Mouse (Mus musculus): ENCODE measurements around the gene Auts2. TPM values are rescaled to one million over a fixed set of nuclear protein-coding genes. Genes with fewer than 3 reads are reported as not detected.
"Not testable (repeated sequence)": the region's sequence is repeated elsewhere in the genome, so short reads cannot be mapped to it uniquely, and the experiment has no call there.

The Auts2 gene
- total RNA-seq (2017): 1.9 and 9.7 TPM in 2 replicates

- ATAC-seq (replicated peaks in 1 of 2; ENCODE audit: insufficient read depth in 1 of 2, low FRiP score in 2 of 2, low TSS enrichment in 1 of 2, low read depth in 1 of 2, poor library complexity in 2 of 2, severe bottlenecking in 2 of 2): peak; percentile 47 to 49
Measured at GRCm38 (mm10) chr5:132543118-132544071, at the start of gene Auts2. TSS of gene Auts2 (minus strand) at chr5:132543344.

GRCm38 (mm10) chr5:132591721-132592695, 48.9 kb upstream of the Auts2 start:
- no peak for ATAC-seq (replicated peaks in 1 of 2; ENCODE audit: insufficient read depth in 1 of 2, low FRiP score in 2 of 2, low TSS enrichment in 1 of 2, low read depth in 1 of 2, poor library complexity in 2 of 2, severe bottlenecking in 2 of 2)

- ATAC-seq (replicated peaks in 1 of 2; ENCODE audit: insufficient read depth in 1 of 2, low FRiP score in 2 of 2, low TSS enrichment in 1 of 2, low read depth in 1 of 2, poor library complexity in 2 of 2, severe bottlenecking in 2 of 2): no peak
Measured at GRCm38 (mm10) chr5:132579774-132580173, 36.6 kb upstream of the Auts2 start.

- ATAC-seq (replicated peaks in 1 of 2; ENCODE audit: insufficient read depth in 1 of 2, low FRiP score in 2 of 2, low TSS enrichment in 1 of 2, low read depth in 1 of 2, poor library complexity in 2 of 2, severe bottlenecking in 2 of 2): not testable (repeated sequence)
Measured at GRCm38 (mm10) chr5:132560771-132561170, 17.6 kb upstream of the Auts2 start.

GRCm38 (mm10) chr5:132545761-132546160, 2.6 kb upstream of the Auts2 start:
- ATAC-seq (replicated peaks in 1 of 2; ENCODE audit: insufficient read depth in 1 of 2, low FRiP score in 2 of 2, low TSS enrichment in 1 of 2, low read depth in 1 of 2, poor library complexity in 2 of 2, severe bottlenecking in 2 of 2): no peak

- no peak for ATAC-seq (replicated peaks in 1 of 2; ENCODE audit: insufficient read depth in 1 of 2, low FRiP score in 2 of 2, low TSS enrichment in 1 of 2, low read depth in 1 of 2, poor library complexity in 2 of 2, severe bottlenecking in 2 of 2)
Measured at GRCm38 (mm10) chr5:132544176-132544995, 1.2 kb upstream of the Auts2 start.

- ATAC-seq (replicated peaks in 1 of 2; ENCODE audit: insufficient read depth in 1 of 2, low FRiP score in 2 of 2, low TSS enrichment in 1 of 2, low read depth in 1 of 2, poor library complexity in 2 of 2, severe bottlenecking in 2 of 2): no peak
Measured at GRCm38 (mm10) chr5:132542381-132543020, 643 bp downstream of the Auts2 start.

- peak in 1 of 2 experiments; percentile 17; a peak in 2 of 4 replicates for ATAC-seq (replicated peaks in 1 of 2; ENCODE audit: insufficient read depth in 1 of 2, low FRiP score in 2 of 2, low TSS enrichment in 1 of 2, low read depth in 1 of 2, poor library complexity in 2 of 2, severe bottlenecking in 2 of 2)
Measured at GRCm38 (mm10) chr5:132541951-132542350, 1.2 kb downstream of the Auts2 start.

- no peak for ATAC-seq (replicated peaks in 1 of 2; ENCODE audit: insufficient read depth in 1 of 2, low FRiP score in 2 of 2, low TSS enrichment in 1 of 2, low read depth in 1 of 2, poor library complexity in 2 of 2, severe bottlenecking in 2 of 2)
Measured at GRCm38 (mm10) chr5:132541371-132541931, 1.7 kb downstream of the Auts2 start.

- ATAC-seq (replicated peaks in 1 of 2; ENCODE audit: insufficient read depth in 1 of 2, low FRiP score in 2 of 2, low TSS enrichment in 1 of 2, low read depth in 1 of 2, poor library complexity in 2 of 2, severe bottlenecking in 2 of 2): no peak
Measured at GRCm38 (mm10) chr5:132540841-132541311, 2.3 kb downstream of the Auts2 start.

- ATAC-seq (replicated peaks in 1 of 2; ENCODE audit: insufficient read depth in 1 of 2, low FRiP score in 2 of 2, low TSS enrichment in 1 of 2, low read depth in 1 of 2, poor library complexity in 2 of 2, severe bottlenecking in 2 of 2): no peak
Measured at GRCm38 (mm10) chr5:132537475-132537874, 5.7 kb downstream of the Auts2 start.

- ATAC-seq (replicated peaks in 1 of 2; ENCODE audit: insufficient read depth in 1 of 2, low FRiP score in 2 of 2, low TSS enrichment in 1 of 2, low read depth in 1 of 2, poor library complexity in 2 of 2, severe bottlenecking in 2 of 2): no peak
Measured at GRCm38 (mm10) chr5:132526395-132526794, 16.7 kb downstream of the Auts2 start.

- ATAC-seq (replicated peaks in 1 of 2; ENCODE audit: insufficient read depth in 1 of 2, low FRiP score in 2 of 2, low TSS enrichment in 1 of 2, low read depth in 1 of 2, poor library complexity in 2 of 2, severe bottlenecking in 2 of 2): no peak
Measured at GRCm38 (mm10) chr5:132521358-132521873, 21.7 kb downstream of the Auts2 start.

- no peak for ATAC-seq (replicated peaks in 1 of 2; ENCODE audit: insufficient read depth in 1 of 2, low FRiP score in 2 of 2, low TSS enrichment in 1 of 2, low read depth in 1 of 2, poor library complexity in 2 of 2, severe bottlenecking in 2 of 2)
Measured at GRCm38 (mm10) chr5:132517879-132518278, 25.3 kb downstream of the Auts2 start.

GRCm38 (mm10) chr5:132514521-132514920, 28.6 kb downstream of the Auts2 start:
- no peak for ATAC-seq (replicated peaks in 1 of 2; ENCODE audit: insufficient read depth in 1 of 2, low FRiP score in 2 of 2, low TSS enrichment in 1 of 2, low read depth in 1 of 2, poor library complexity in 2 of 2, severe bottlenecking in 2 of 2)

GRCm38 (mm10) chr5:132513206-132513605, 29.9 kb downstream of the Auts2 start:
- no peak for ATAC-seq (replicated peaks in 1 of 2; ENCODE audit: insufficient read depth in 1 of 2, low FRiP score in 2 of 2, low TSS enrichment in 1 of 2, low read depth in 1 of 2, poor library complexity in 2 of 2, severe bottlenecking in 2 of 2)

Measured in hematopoietic stem cell, adult 5-6 weeks (primary cell).